In the genomic region with DNA sequence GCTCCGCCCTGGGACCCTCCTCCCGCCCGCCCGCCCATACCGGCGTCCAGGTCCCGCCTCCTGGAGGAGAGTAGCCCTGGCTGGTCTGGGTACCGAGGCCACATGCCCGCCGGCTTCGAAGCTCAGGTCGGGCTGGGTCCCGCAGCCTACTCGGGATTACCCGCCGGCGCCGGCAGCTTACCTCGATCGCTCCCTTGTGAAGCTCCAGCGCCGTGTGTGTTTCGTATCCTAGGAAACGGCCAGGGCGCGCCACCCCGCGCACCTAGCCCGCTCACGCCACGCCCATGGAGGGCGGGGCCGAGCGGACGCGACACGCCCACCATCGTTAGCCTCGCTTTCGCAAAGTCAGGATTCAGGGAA, we compare ENCODE assay signal across 8 mouse cellular contexts. TPM values are rescaled to one million over a fixed set of nuclear protein-coding genes. Genes with fewer than 3 reads are reported as not detected.
DNase-seq lines count a peak whose midpoint lies in the region; ATAC-seq lines count a peak whose summit lies in the region.

A gene (minus strand): TSS at position 286 of the 360 bp plus-strand sequence.

- H3K4me3 ChIP-seq in heart, embryonic 14.5 days (ENCODE audit: control insufficient read depth in 1 of 2, insufficient read depth in 1 of 2, low read depth in 1 of 2, low read length in 2 of 2) = peak within 1 kb of the TSS; percentile 46 to 50
- peak within 1 kb of the TSS; percentile 57 for H3K4me3 ChIP-seq in liver, embryonic 12.5 days
- peak within 1 kb of the TSS; percentile 45 for H3K4me3 ChIP-seq in neural tube, embryonic 11.5 days (ENCODE audit: low read depth, low read length)
- peak within 1 kb of the TSS; percentile 52 for H3K4me3 ChIP-seq in stomach, embryonic 15.5 days (replicated peaks)

- peak within 1 kb of the TSS; percentile 78 for H3K4me2 ChIP-seq in heart, embryonic 14.5 days (ENCODE audit: low read length)
- H3K4me2 ChIP-seq in liver, embryonic 12.5 days = peak within 1 kb of the TSS; percentile 94
- H3K4me2 ChIP-seq in neural tube, embryonic 11.5 days (ENCODE audit: low read depth) = peak within 1 kb of the TSS; percentile 59
- H3K4me2 ChIP-seq in stomach, embryonic 15.5 days = peak within 1 kb of the TSS; percentile 97

- peak; percentile 11 for DNase-seq in gastrocnemius, adult 18-20 months (ENCODE audit: low spot score)
- no peak for DNase-seq in gastrocnemius, postnatal 25 days
- DNase-seq in embryo, embryonic 10.5 days (ENCODE audit: low spot score) = peak; percentile 85
- peak; percentile 76 for DNase-seq in kidney, postnatal 10 days
- peak; percentile 86 for DNase-seq in neural tube, embryonic 11.5 days (ENCODE audit: low spot score)

- no peaks in the 10 kb centered on the region for H3K9me3 ChIP-seq in heart, embryonic 14.5 days (ENCODE audit: control insufficient read depth, low read length)
- no peaks in the 10 kb centered on the region for H3K9me3 ChIP-seq in liver, embryonic 12.5 days (replicated peaks)
- H3K9me3 ChIP-seq in neural tube, embryonic 11.5 days (ENCODE audit: control insufficient read depth, low read length) = no peaks in the 10 kb centered on the region
- no peaks in the 10 kb centered on the region for H3K9me3 ChIP-seq in stomach, embryonic 15.5 days

- no peak within 1 kb of the TSS for H3K27ac ChIP-seq in heart, embryonic 14.5 days (replicated peaks in 1 of 2; ENCODE audit: control insufficient read depth in 1 of 2, insufficient read depth in 1 of 2, low read depth in 2 of 2, low read length in 2 of 2)
- H3K27ac ChIP-seq in liver, embryonic 12.5 days = no peak within 1 kb of the TSS
- no peak within 1 kb of the TSS for H3K27ac ChIP-seq in neural tube, embryonic 11.5 days (ENCODE audit: low read depth, low read length)
- no peak within 1 kb of the TSS for H3K27ac ChIP-seq in stomach, embryonic 15.5 days

- H3K36me3 ChIP-seq in heart, embryonic 14.5 days (ENCODE audit: control insufficient read depth, insufficient read depth, low read length) = no peaks in the 10 kb centered on the region
- H3K36me3 ChIP-seq in liver, embryonic 12.5 days = no peaks in the 10 kb centered on the region
- H3K36me3 ChIP-seq in neural tube, embryonic 11.5 days (ENCODE audit: control insufficient read depth, insufficient read depth, low read length) = no peaks in the 10 kb centered on the region
- H3K36me3 ChIP-seq in stomach, embryonic 15.5 days = no peaks in the 10 kb centered on the region

- peak within 1 kb of the TSS; percentile 30; the same call in 1 of the 2 replicates for H3K9ac ChIP-seq in heart, embryonic 14.5 days (ENCODE audit: low read length)
- peak within 1 kb of the TSS; percentile 61; the same call in 1 of the 2 replicates for H3K9ac ChIP-seq in liver, embryonic 12.5 days
- peak within 1 kb of the TSS; percentile 28; the same call in 1 of the 2 replicates for H3K9ac ChIP-seq in neural tube, embryonic 11.5 days (ENCODE audit: low read length)
- 0 out of 2 replicates have a peak within 1 kb of the TSS, but pooled peaks have one; percentile 16 for H3K9ac ChIP-seq in stomach, embryonic 15.5 days

- peak; percentile 49 for ATAC-seq in heart, embryonic 14.5 days (ENCODE audit: insufficient number of reproducible peaks, insufficient read depth, low FRiP score, low read depth)
- peak; percentile 94 for ATAC-seq in liver, embryonic 12.5 days
- ATAC-seq in neural tube, embryonic 11.5 days (ENCODE audit: insufficient read depth, low FRiP score, low TSS enrichment) = peak; percentile 90
- peak; percentile 92 for ATAC-seq in stomach, embryonic 15.5 days (ENCODE audit: insufficient read depth, low FRiP score, low read depth)

- WGBS in heart, embryonic 14.5 days = under 1% methylated on average over 35 of the region's 40 CpGs
- 2% methylated on average over 36 of the region's 40 CpGs for WGBS in liver, embryonic 12.5 days (ENCODE audit: insufficient replicate concordance)
- WGBS in neural tube, embryonic 11.5 days = under 1% methylated on average over 36 of the region's 40 CpGs
- under 1% methylated on average over 38 of the region's 40 CpGs for WGBS in stomach, embryonic 15.5 days

- H3K4me1 ChIP-seq in heart, embryonic 14.5 days (ENCODE audit: control insufficient read depth in 2 of 2, insufficient read depth in 2 of 2, low read length in 2 of 2) = peaks cover 3 to 11% of the 10 kb centered on the region in 2 experiments; a peak in 3 of 4 replicates
- peaks cover 16% of the 10 kb centered on the region for H3K4me1 ChIP-seq in liver, embryonic 12.5 days
- H3K4me1 ChIP-seq in neural tube, embryonic 11.5 days (ENCODE audit: control insufficient read depth, insufficient read depth, low read length) = no peaks in the 10 kb centered on the region; the same call in 1 of the 2 replicates
- H3K4me1 ChIP-seq in stomach, embryonic 15.5 days = 0 out of 2 replicates have a peak, but pooled peaks cover 6% of the 10 kb centered on the region

- H3K27me3 ChIP-seq in heart, embryonic 14.5 days (ENCODE audit: control insufficient read depth, insufficient read depth, low read length) = peaks cover 37% of the 10 kb centered on the region
- H3K27me3 ChIP-seq in liver, embryonic 12.5 days (replicated peaks) = peaks cover 64% of the 10 kb centered on the region
- H3K27me3 ChIP-seq in neural tube, embryonic 11.5 days (ENCODE audit: control insufficient read depth, insufficient read depth, low read length) = peaks cover 11% of the 10 kb centered on the region; the same call in 1 of the 2 replicates
- peaks cover 3% of the 10 kb centered on the region; the same call in 1 of the 2 replicates for H3K27me3 ChIP-seq in stomach, embryonic 15.5 days (replicated peaks)

RNA-seq across cellular contexts. Expression of the gene that starts here (rescaled TPM):
- total RNA-seq in gastrocnemius, adult 18-20 months (2021) = not detected
- total RNA-seq in gastrocnemius, postnatal 25 days (2021) = not detected
- 0.04 and 0.15 TPM in 2 replicates for polyA plus RNA-seq in heart, embryonic 14.5 days (2014; fragmentation: Nextera tagmentation; extraction: Ambion mirVana)
- 0.15 and 0.28 TPM in 2 replicates for polyA plus RNA-seq in liver, embryonic 12.5 days (2016; fragmentation: Nextera tagmentation; extraction: Ambion mirVana)
- polyA plus RNA-seq in neural tube, embryonic 11.5 days (2014; fragmentation: Nextera tagmentation; extraction: Ambion mirVana) = 0.39 and 0.76 TPM in 2 replicates
- polyA plus RNA-seq in stomach, embryonic 15.5 days (2015; fragmentation: Nextera tagmentation; extraction: Ambion mirVana) = 0.37 and 0.41 TPM in 2 replicates

Comparison
In these comparisons a context has a peak if more than half of its experiments do, and no peak if none do; other contexts are left out.
1. Peak in DNase-seq in gastrocnemius, adult 18-20 months; RNA of the gene not detected or under 1 TPM.
2. Peak in ATAC-seq, H3K4me3 ChIP-seq, H3K9ac ChIP-seq and H3K4me2 ChIP-seq in heart, embryonic 14.5 days; RNA of the gene not detected or under 1 TPM.
3. Peak in ATAC-seq, H3K4me3 ChIP-seq, H3K9ac ChIP-seq and H3K4me2 ChIP-seq in liver, embryonic 12.5 days; RNA of the gene not detected or under 1 TPM.
4. Peak in DNase-seq, ATAC-seq, H3K4me3 ChIP-seq, H3K9ac ChIP-seq and H3K4me2 ChIP-seq in neural tube, embryonic 11.5 days; RNA of the gene not detected or under 1 TPM.
5. Peak in ATAC-seq, H3K4me3 ChIP-seq, H3K9ac ChIP-seq and H3K4me2 ChIP-seq in stomach, embryonic 15.5 days; RNA of the gene not detected or under 1 TPM.